Mouse (Mus musculus) liver, embryonic 15.5 days (tissue): ENCODE measurements around the gene Mboat2. TPM values are rescaled to one million over a fixed set of nuclear protein-coding genes. Genes with fewer than 3 reads are reported as not detected.

ENCODE experiments used
- ATAC-seq: fragments of 200-750 bp; cut with Nextera tagmentation; 2 replicates; pipeline ENCODE4 v1.8.0; 2017; ENCODE audit warnings: moderate number of reproducible peaks, mild to moderate bottlenecking, moderate library complexity; ENCODE audit not compliant: insufficient read depth
- H3K27ac ChIP-seq: fragments of 300-500 bp; sonication (generic); replicated peaks from 2 replicates; pipeline ENCODE4 v1.5.1; 2015; ENCODE audit warnings: mild to moderate bottlenecking, inconsistent platforms
- H3K27me3 ChIP-seq: fragments of 300-500 bp; sonication (generic); 2 replicates; pipeline ENCODE4 v1.6.1; 2015; ENCODE audit warnings: mild to moderate bottlenecking, inconsistent platforms
- H3K36me3 ChIP-seq: fragments of 300-500 bp; sonication (generic); replicated peaks from 2 replicates; pipeline ENCODE4 v1.6.1; 2015; ENCODE audit warnings: moderate library complexity, mild to moderate bottlenecking, inconsistent platforms
- H3K4me1 ChIP-seq: fragments of 300-500 bp; sonication (generic); replicated peaks from 2 replicates; pipeline ENCODE4 v1.6.1; 2015; ENCODE audit warnings: inconsistent platforms
- H3K4me2 ChIP-seq: fragments of 300-500 bp; sonication (generic); 2 replicates; pipeline ENCODE4 v1.6.1; 2015; ENCODE audit warnings: moderate library complexity, mild to moderate bottlenecking, inconsistent platforms
- H3K4me3 ChIP-seq: fragments of 300-500 bp; sonication (generic); replicated peaks from 2 replicates; pipeline ENCODE4 v1.5.1; 2015; ENCODE audit warnings: mild to moderate bottlenecking, inconsistent platforms
- H3K9ac ChIP-seq: fragments of 300-500 bp; sonication (generic); 2 replicates; pipeline ENCODE4 v1.6.1; 2015; ENCODE audit warnings: moderate library complexity, mild to moderate bottlenecking, inconsistent platforms
- H3K9me3 ChIP-seq: fragments of 300-500 bp; sonication (generic); replicated peaks from 2 replicates; pipeline ENCODE4 v1.6.1; 2016; ENCODE audit warnings: inconsistent platforms
- WGBS: fragments of 180-500 bp; shearing (Covaris S2); methylation state at CpG from one replicate; pipeline ENCODE4 v1.1.7; 2015; ENCODE audit warnings: mixed read lengths; ENCODE audit not compliant: insufficient replicate concordance; 5-methylcytosine and 5-hydroxymethylcytosine counted together
- polyA plus RNA-seq: library from polyadenylated mRNA; unstranded; fragments of >200 nt; fragmentation: Nextera tagmentation; extraction: Ambion mirVana; gene quantifications from 2 replicates; pipeline ENCODE4 v1.2.1, GENCODE M21; 2015

Mboat2 gene
- polyA plus RNA-seq, 1 experiment from 2014 or later = 4.3 TPM

- Histone ChIP-seq H3K4me2 (peak overlapping the region; percentile 68), H3K27ac (peak overlapping the region; percentile 94), H3K4me3 (peak overlapping the region; percentile 21)
These were observed 48.9 kb downstream of the Mboat2 start for GRCm38 (mm10) chr12:24879613-24880029.

GRCm38 (mm10) chr12:24883279-24883678, 52.6 kb downstream of the Mboat2 start:
- no peak for ATAC-seq
- Histone ChIP-seq H3K9ac (no peak overlapping the region), H3K9me3 (no peaks in the 10 kb centered on the region), H3K27me3 (no peaks in the 10 kb centered on the region), H3K4me2 (no peak overlapping the region), H3K27ac (peak overlapping the region; percentile 7; the same call in 1 of the 2 replicates), H3K4me1 (peaks cover 68% of the 10 kb centered on the region), H3K36me3 (no peaks in the 10 kb centered on the region), H3K4me3 (no peak overlapping the region)
- WGBS = 76% methylated on average over 3 of the region's 3 CpGs

More at GRCm38 (mm10) chr12:24879613-24880029, 48.9 kb downstream of the Mboat2 start:
- ATAC-seq = peak; percentile 94
- no peaks in the 10 kb centered on the region for H3K9me3 ChIP-seq
- H3K4me1 ChIP-seq = peaks cover 70% of the 10 kb centered on the region
- H3K36me3 ChIP-seq = no peaks in the 10 kb centered on the region
- H3K27me3 ChIP-seq = no peaks in the 10 kb centered on the region
- H3K9ac ChIP-seq = peak overlapping the region; percentile 57
- 18% methylated on average over 10 of the region's 10 CpGs for WGBS

- peak overlapping the region; percentile 31; the same call in 1 of the 2 replicates for H3K4me2 ChIP-seq
- no peaks in the 10 kb centered on the region for H3K36me3 ChIP-seq
- H3K27ac ChIP-seq = peak overlapping the region; percentile 98
- no peaks in the 10 kb centered on the region for H3K27me3 ChIP-seq
- H3K9ac ChIP-seq = 0 out of 2 replicates have a peak overlapping the region, but pooled peaks have one; percentile 16
- no peak overlapping the region for H3K4me3 ChIP-seq
- peaks cover 70% of the 10 kb centered on the region for H3K4me1 ChIP-seq
- H3K9me3 ChIP-seq = no peaks in the 10 kb centered on the region
- ATAC-seq = peak; percentile 19
These were observed 56.1 kb downstream of the Mboat2 start for GRCm38 (mm10) chr12:24886800-24887199.

- Histone ChIP-seq H3K27me3 (no peaks in the 10 kb centered on the region), H3K4me1 (peaks cover 93% of the 10 kb centered on the region), H3K9ac (peak overlapping the region; percentile 56), H3K4me2 (peak overlapping the region; percentile 58), H3K36me3 (no peaks in the 10 kb centered on the region), H3K9me3 (no peaks in the 10 kb centered on the region), H3K4me3 (0 out of 2 replicates have a peak overlapping the region, but pooled peaks have one; percentile 10), H3K27ac (peak overlapping the region; percentile 98)
- ATAC-seq = peak; percentile 86
- 22% methylated on average over 7 of the region's 7 CpGs for WGBS
These were observed 58.8 kb downstream of the Mboat2 start for GRCm38 (mm10) chr12:24889371-24890051.

- peak overlapping the region; percentile 58 for H3K4me2 ChIP-seq
- no peaks in the 10 kb centered on the region for H3K36me3 ChIP-seq
- peak overlapping the region; percentile 56 for H3K9ac ChIP-seq
- peak overlapping the region; percentile 98 for H3K27ac ChIP-seq
- H3K4me3 ChIP-seq = 0 out of 2 replicates have a peak overlapping the region, but pooled peaks have one; percentile 10
- no peaks in the 10 kb centered on the region for H3K27me3 ChIP-seq
- H3K4me1 ChIP-seq = peaks cover 92% of the 10 kb centered on the region
- no peaks in the 10 kb centered on the region for H3K9me3 ChIP-seq
- ATAC-seq = peak; percentile 56
- WGBS = 35% methylated on average over 2 of the region's 2 CpGs
These were observed 59.5 kb downstream of the Mboat2 start for GRCm38 (mm10) chr12:24890158-24890557.

GRCm38 (mm10) chr12:24890684-24891459, 60.2 kb downstream of the Mboat2 start:
- peaks cover 87% of the 10 kb centered on the region for H3K4me1 ChIP-seq
- 48% methylated on average over 8 of the region's 8 CpGs for WGBS
- peak overlapping the region; percentile 98 for H3K27ac ChIP-seq
- peak overlapping the region; percentile 54 for H3K4me2 ChIP-seq
- peak overlapping the region; percentile 16 for H3K4me3 ChIP-seq
- peak overlapping the region; percentile 44; the same call in 1 of the 2 replicates for H3K9ac ChIP-seq
- no peaks in the 10 kb centered on the region for H3K9me3 ChIP-seq
- no peaks in the 10 kb centered on the region for H3K36me3 ChIP-seq
- H3K27me3 ChIP-seq = no peaks in the 10 kb centered on the region
- ATAC-seq = peak; percentile 35

- ATAC-seq = peak; percentile 65
- H3K4me2 ChIP-seq = peak overlapping the region; percentile 54
- 0 out of 2 replicates have a peak overlapping the region, but pooled peaks have one; percentile 11 for H3K4me3 ChIP-seq
- peak overlapping the region; percentile 25; the same call in 1 of the 2 replicates for H3K9ac ChIP-seq
- 15% methylated on average over 4 of the region's 4 CpGs for WGBS
- H3K27me3 ChIP-seq = no peaks in the 10 kb centered on the region
- H3K36me3 ChIP-seq = no peaks in the 10 kb centered on the region
- peak overlapping the region; percentile 98 for H3K27ac ChIP-seq
- no peaks in the 10 kb centered on the region for H3K9me3 ChIP-seq
- H3K4me1 ChIP-seq = peaks cover 73% of the 10 kb centered on the region
These were observed 61.9 kb downstream of the Mboat2 start for GRCm38 (mm10) chr12:24892536-24892935.

- no peak for ATAC-seq
- H3K27me3 ChIP-seq = no peaks in the 10 kb centered on the region
- 58% methylated on average over 10 of the region's 10 CpGs for WGBS
- H3K9me3 ChIP-seq = no peaks in the 10 kb centered on the region
- H3K4me3 ChIP-seq = no peak overlapping the region
- no peaks in the 10 kb centered on the region for H3K36me3 ChIP-seq
- H3K9ac ChIP-seq = peak overlapping the region; percentile 2; the same call in 1 of the 2 replicates
- H3K4me2 ChIP-seq = peak overlapping the region; percentile 31
- H3K27ac ChIP-seq = peak overlapping the region; percentile 98
- peaks cover 59% of the 10 kb centered on the region for H3K4me1 ChIP-seq
These were observed 63.2 kb downstream of the Mboat2 start for GRCm38 (mm10) chr12:24893777-24894468.

GRCm38 (mm10) chr12:24895352-24895751, 64.7 kb downstream of the Mboat2 start:
- H3K4me3 ChIP-seq = no peak overlapping the region
- no peak for ATAC-seq
- H3K4me1 ChIP-seq = peaks cover 45% of the 10 kb centered on the region
- H3K9ac ChIP-seq = no peak overlapping the region
- WGBS = 83% methylated on average over 5 of the region's 5 CpGs
- 0 out of 2 replicates have a peak overlapping the region, but pooled peaks have one; percentile 35 for H3K27ac ChIP-seq
- H3K9me3 ChIP-seq = no peaks in the 10 kb centered on the region
- no peaks in the 10 kb centered on the region for H3K27me3 ChIP-seq
- no peak overlapping the region for H3K4me2 ChIP-seq
- no peaks in the 10 kb centered on the region for H3K36me3 ChIP-seq

- Histone ChIP-seq H3K4me2 (no peak overlapping the region), H3K27me3 (no peaks in the 10 kb centered on the region), H3K9ac (no peak overlapping the region), H3K36me3 (no peaks in the 10 kb centered on the region), H3K4me3 (no peak overlapping the region), H3K4me1 (peaks cover 25% of the 10 kb centered on the region), H3K9me3 (no peaks in the 10 kb centered on the region), H3K27ac (no peak overlapping the region)
- WGBS = 81% methylated on average over 4 of the region's 4 CpGs
- ATAC-seq = no peak
These were observed 66.7 kb downstream of the Mboat2 start for GRCm38 (mm10) chr12:24897354-24897753.
